In genomic region chr6:87274779-87275178, GRCm38 (mm10) we compare ENCODE assay signal across 13 mouse cellular contexts.
A peak's percentile ranks its signal among the peaks of the same experiment; 100 is the strongest.
DNase-seq lines count a peak whose midpoint lies in the region; ATAC-seq and TF ChIP-seq lines count a peak whose summit lies in the region.
"Had no signal": no experiment of that assay in that cellular context is flagged by ENCODE, and none has a peak within 500 bp of the region (broad histone marks: within the 10 kb centered on the region; RNA-seq: fewer than 3 reads in every experiment).

No protein-coding gene starts in this region.

- H3K4me3 ChIP-seq in liver, embryonic 12.5 days, result no peak overlapping the region
- H3K4me3 ChIP-seq in ES-E14 (ENCODE audit: insufficient read depth in 1 of 2, low read depth in 1 of 2, low read length in 2 of 2, poor library complexity in 1 of 2, severe bottlenecking in 1 of 2), result no peak overlapping the region
- H3K4me3 ChIP-seq: hindbrain, embryonic 12.5 days; kidney, embryonic 15.5 days; limb, embryonic 13.5 days had no signal

- H3K9ac ChIP-seq in liver, embryonic 12.5 days, result no peak overlapping the region
- no peak overlapping the region for H3K9ac ChIP-seq in ES-E14 (ENCODE audit: insufficient read depth, low read depth, low read length, poor library complexity, severe bottlenecking)
- H3K9ac ChIP-seq: hindbrain, embryonic 12.5 days; kidney, embryonic 15.5 days; limb, embryonic 13.5 days had no signal

- H3K27me3 ChIP-seq in liver, embryonic 12.5 days (replicated peaks), result 0 out of 2 replicates have a peak, but pooled peaks cover 3% of the 10 kb centered on the region
- H3K27me3 ChIP-seq: hindbrain, embryonic 12.5 days; limb, embryonic 13.5 days had no signal

- no peak for ATAC-seq in CD4-positive, CD25-positive, alpha-beta regulatory T cell, adult 4 months
- no peak for ATAC-seq in liver, embryonic 12.5 days

- H3K4me1 ChIP-seq in liver, embryonic 12.5 days, result peaks cover 12% of the 10 kb centered on the region
- peaks cover 0 to 5% of the 10 kb centered on the region in 2 experiments; a peak in 1 of 4 replicates for H3K4me1 ChIP-seq in ES-E14 (ENCODE audit: control insufficient read depth in 2 of 2, insufficient read depth in 2 of 2, low read length in 2 of 2, poor library complexity in 1 of 2)

- H3K27ac ChIP-seq in liver, embryonic 12.5 days, result no peak overlapping the region
- no peak overlapping the region for H3K27ac ChIP-seq in ES-E14 (ENCODE audit: insufficient read depth, low read depth, low read length, poor library complexity, severe bottlenecking)
- H3K27ac ChIP-seq: hindbrain, embryonic 12.5 days; kidney, embryonic 15.5 days; limb, embryonic 13.5 days had no signal

- in situ Hi-C loops in ES-E14 (cut with MboI; ENCODE audit: low sequenced_read_pairs in 2 of 2, unreplicated experiment in 2 of 2), result no loop called here

- WGBS in liver, embryonic 12.5 days (ENCODE audit: insufficient replicate concordance), result 80% methylated on average over 5 of the region's 5 CpGs

- peaks cover 5% of the 10 kb centered on the region; the same call in 1 of the 2 replicates for H3K36me3 ChIP-seq in liver, embryonic 12.5 days
- H3K36me3 ChIP-seq in ES-E14 (ENCODE audit: control insufficient read depth, insufficient read depth, low read length, poor library complexity, severe bottlenecking), result no peaks in the 10 kb centered on the region

- H3K9me3 ChIP-seq in liver, embryonic 12.5 days (replicated peaks), result peaks cover 10% of the 10 kb centered on the region
- H3K9me3 ChIP-seq in ES-E14 (ENCODE audit: control insufficient read depth, insufficient read depth, low read depth, low read length), result no peaks in the 10 kb centered on the region
- H3K9me3 ChIP-seq: kidney, embryonic 15.5 days had no signal

- DNase-seq in CD4-positive, CD25-positive, alpha-beta regulatory T cell, adult 2 months (ENCODE audit: low read depth, low spot score), result peak; percentile 22
- peak; percentile 24 for DNase-seq in liver
- DNase-seq in ES-E14 (ENCODE audit: low read depth, low spot score), result peak; percentile 26
- DNase-seq in naive thymus-derived CD4-positive, alpha-beta T cell, adult 2 months (ENCODE audit: low read depth), result peak; percentile 23
- no peak for DNase-seq in ovary, postnatal 10 days (ENCODE audit: low spot score)
- no peak for DNase-seq in gastrocnemius, postnatal 10 days
- DNase-seq: cerebellum, adult 2 months; heart, adult 11 months had no signal

- no peak overlapping the region for H3K4me2 ChIP-seq in liver, embryonic 12.5 days
- H3K4me2 ChIP-seq: hindbrain, embryonic 12.5 days; kidney, embryonic 15.5 days; limb, embryonic 13.5 days had no signal

TF ChIP-seq in ES-E14, 5 proteins besides CTCF, POLR2A, EP300 and RAD21:
- TF ChIP-seq HCFC1 (IDR thresholded peaks at IDR 0.05; ENCODE audit: borderline replicate concordance, insufficient read depth, low read length), result no peak
- TF ChIP-seq ZC3H11A (IDR thresholded peaks at IDR 0.05; ENCODE audit: borderline replicate concordance, low read depth, low read length), result peak; percentile 48
- no peak for TF ChIP-seq CHD2 (IDR thresholded peaks at IDR 0.05; ENCODE audit: low read depth, low read length)
- TF ChIP-seq ZNF384 (IDR thresholded peaks at IDR 0.05; ENCODE audit: low read depth, low read length), result 0 out of 2 replicates have a peak, but pooled peaks have one; percentile 9
- no peak for TF ChIP-seq MAFK (IDR thresholded peaks at IDR 0.05; ENCODE audit: insufficient read depth, low read depth, low read length)

Comparison
In these comparisons a context has a peak if more than half of its experiments do, and no peak if none do; other contexts are left out.
1. DNase-seq: peak in CD4-positive, CD25-positive, alpha-beta regulatory T cell, adult 2 months (single experiment), liver (single experiment), ES-E14 (single experiment) and naive thymus-derived CD4-positive, alpha-beta T cell, adult 2 months (single experiment); none in ovary, postnatal 10 days (single experiment) and gastrocnemius, postnatal 10 days (single experiment).